Mouse (Mus musculus) heart, embryonic 11.5 days (tissue): ENCODE results near the gene Ccr9. TPM values are rescaled to one million over a fixed set of nuclear protein-coding genes. Genes with fewer than 3 reads are reported as not detected.
A peak's percentile ranks its signal among the peaks of the same experiment; 100 is the strongest.

Source experiments
- ATAC-seq: fragments of 200-750 bp; cut with Nextera tagmentation; replicated peaks from 2 replicates; pipeline ENCODE4 v1.8.0; 2017; ENCODE audit warnings: moderate library complexity; ENCODE audit not compliant: insufficient number of reproducible peaks, low FRiP score, low TSS enrichment
- H3K27ac ChIP-seq: fragments of 300-500 bp; sonication (generic); 2 replicates; pipeline ENCODE4 v1.5.1; 2014; ENCODE audit warnings: mild to moderate bottlenecking, low read depth, low read length
- H3K27me3 ChIP-seq: fragments of 300-500 bp; sonication (generic); 2 replicates; pipeline ENCODE4 v1.6.1; 2014; ENCODE audit warnings: mild to moderate bottlenecking, low read length, mixed read lengths; ENCODE audit not compliant: control insufficient read depth, insufficient read depth
- H3K36me3 ChIP-seq: fragments of 300-500 bp; sonication (generic); 2 replicates; pipeline ENCODE4 v1.6.1; 2014; ENCODE audit warnings: mild to moderate bottlenecking, low read length, moderate library complexity, mixed read lengths; ENCODE audit not compliant: control insufficient read depth, insufficient read depth
- H3K4me1 ChIP-seq: fragments of 300-500 bp; sonication (generic); 2 replicates; pipeline ENCODE4 v1.6.1; 2014; ENCODE audit warnings: low read length; ENCODE audit not compliant: control insufficient read depth, insufficient read depth
- H3K4me2 ChIP-seq: fragments of 300-500 bp; sonication (generic); 2 replicates; pipeline ENCODE4 v1.6.1; 2014; ENCODE audit warnings: mild to moderate bottlenecking, moderate library complexity
- H3K4me3 ChIP-seq: fragments of 300-500 bp; sonication (generic); 2 replicates; pipeline ENCODE4 v1.5.1; 2014; ENCODE audit warnings: low read depth, low read length
- H3K9ac ChIP-seq: fragments of 300-500 bp; sonication (generic); 2 replicates; pipeline ENCODE4 v1.6.1; 2014; ENCODE audit warnings: mild to moderate bottlenecking, low read depth, low read length, moderate library complexity
- H3K9me3 ChIP-seq: fragments of 300-500 bp; sonication (generic); replicated peaks from 2 replicates; pipeline ENCODE4 v1.6.1; 2016; ENCODE audit warnings: low read length; ENCODE audit not compliant: control insufficient read depth
- WGBS: fragments of 180-500 bp; shearing (Covaris S2); extraction: QIAGEN DNeasy Blood & Tissue Kit; methylation state at CpG from one replicate; pipeline ENCODE4 v1.1.7; 2014; ENCODE audit not compliant: insufficient replicate concordance; 5-methylcytosine and 5-hydroxymethylcytosine counted together
- polyA plus RNA-seq: library from polyadenylated mRNA; unstranded; fragments of >200 nt; fragmentation: Nextera tagmentation; extraction: Ambion mirVana; gene quantifications from 2 replicates; pipeline ENCODE4 v1.2.1, GENCODE M21; 2014

The Ccr9 gene
- 0.17 and 0.21 TPM in 2 replicates for polyA plus RNA-seq

DNA sequence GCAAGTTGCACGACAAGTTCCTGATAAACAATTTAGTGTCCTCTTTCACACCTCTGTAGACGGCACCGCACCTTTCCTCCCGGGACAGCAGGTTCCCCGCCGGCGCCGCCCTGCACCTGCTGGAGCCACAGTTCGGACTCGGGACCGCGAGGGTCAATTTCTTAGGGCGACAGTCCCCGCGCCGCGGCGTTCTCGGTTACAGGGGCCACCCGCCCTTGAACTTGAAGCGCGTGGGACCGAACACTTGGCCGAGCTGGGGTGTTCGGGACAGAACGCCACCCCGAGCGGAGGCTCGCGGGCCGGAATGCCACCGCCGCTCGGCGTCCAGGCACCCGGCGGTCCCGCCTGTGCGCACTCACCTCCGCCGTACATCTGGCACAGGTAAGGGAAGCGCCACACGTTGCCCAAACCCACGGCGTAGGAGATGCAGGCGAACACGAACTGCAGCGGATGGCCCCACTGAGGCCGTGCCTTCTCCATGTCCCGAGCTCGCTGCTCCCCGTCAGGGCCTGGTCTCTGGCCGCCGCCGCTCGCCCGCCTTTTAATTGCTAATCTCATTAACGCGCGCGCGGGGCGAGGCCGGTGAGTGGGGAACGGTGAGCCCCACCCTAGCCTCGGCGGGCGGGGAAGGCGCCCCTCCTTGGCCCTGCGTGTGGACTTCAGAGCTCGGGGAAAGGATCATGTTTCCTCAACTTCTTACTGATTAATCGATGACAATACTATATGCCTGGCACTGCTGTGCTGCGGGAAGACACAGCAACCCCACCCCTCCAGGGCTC lies at the start of gene Ccr9, which contains the start of gene Slc6a20a:
Ccr9 (plus strand) TSS at position 113 of the 779 bp plus-strand sequence.
Slc6a20a (minus strand) TSS at position 559 of the 779 bp plus-strand sequence.
- 1% methylated on average over 73 of the region's 73 CpGs for WGBS
- Histone ChIP-seq H3K36me3 (no peaks in the 10 kb centered on the region), H3K27ac (no peak within 1 kb of the TSS), H3K4me1 (peaks cover 3% of the 10 kb centered on the region; the same call in 1 of the 2 replicates), H3K9me3 (no peaks in the 10 kb centered on the region), H3K4me3 (peak within 1 kb of the TSS; percentile 44), H3K4me2 (peak within 1 kb of the TSS; percentile 76), H3K9ac (no peak within 1 kb of the TSS), H3K27me3 (peaks cover 55% of the 10 kb centered on the region)
- ATAC-seq, result peak; percentile 46; the same call in 1 of the 2 replicates

DNA sequence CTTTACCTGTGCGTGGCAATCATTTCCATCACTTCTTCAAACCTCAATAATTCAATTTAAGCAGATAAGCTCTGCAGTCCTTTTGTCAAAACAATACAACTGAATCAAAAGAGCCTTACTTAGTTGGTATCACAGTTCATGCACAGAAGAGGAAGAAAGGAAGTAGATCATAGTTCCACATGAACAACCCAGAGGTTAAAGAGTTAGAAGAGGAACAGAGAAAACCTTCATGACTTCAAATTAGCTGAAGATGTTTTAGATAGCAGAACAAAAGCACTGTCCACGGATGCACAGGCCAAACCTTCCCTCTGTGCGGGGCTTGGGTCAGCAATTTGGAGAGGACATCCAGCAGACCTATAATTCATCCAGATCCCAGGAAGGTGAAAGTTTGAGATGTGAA lies 46.6 kb upstream of the Ccr9 start:
- no peak for ATAC-seq

DNA sequence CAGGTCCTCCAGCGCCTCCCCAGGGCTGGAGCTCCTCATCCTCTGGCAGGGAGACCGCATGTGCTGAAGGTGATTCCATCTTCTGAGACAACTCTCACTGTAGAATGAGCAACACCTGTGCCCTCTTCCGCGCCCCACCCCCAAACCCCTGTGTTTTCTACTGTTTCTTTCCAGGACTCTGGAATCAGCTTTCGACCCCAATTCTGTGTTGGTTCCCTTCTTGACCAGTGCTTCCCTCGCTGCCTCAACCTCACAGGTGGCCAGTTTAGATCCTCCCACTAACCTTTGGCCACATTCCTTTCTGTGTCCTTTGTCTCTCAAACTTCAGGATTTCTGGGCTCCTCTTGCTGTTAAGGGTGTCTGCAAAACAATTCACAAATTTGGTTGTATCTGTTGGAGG lies 46.0 kb upstream of the Ccr9 start, which contains the start of gene Slc6a20b:
Slc6a20b (minus strand) TSS at position 285 of the 400 bp plus-strand sequence.
- ATAC-seq, result no peak
- 77% methylated on average over 6 of the region's 6 CpGs for WGBS

More for the DNA sequence above, 46.6 kb upstream of the Ccr9 start:
- no peaks in the 10 kb centered on the region for H3K36me3 ChIP-seq
- no peak overlapping the region for H3K9ac ChIP-seq
- no peak overlapping the region for H3K27ac ChIP-seq
- H3K27me3 ChIP-seq, result no peaks in the 10 kb centered on the region
- WGBS, result 65% methylated on average over 3 of the region's 3 CpGs
- H3K4me2 ChIP-seq, result no peak overlapping the region
- no peaks in the 10 kb centered on the region for H3K9me3 ChIP-seq
- H3K4me1 ChIP-seq, result no peaks in the 10 kb centered on the region
- H3K4me3 ChIP-seq, result no peak overlapping the region

DNA sequence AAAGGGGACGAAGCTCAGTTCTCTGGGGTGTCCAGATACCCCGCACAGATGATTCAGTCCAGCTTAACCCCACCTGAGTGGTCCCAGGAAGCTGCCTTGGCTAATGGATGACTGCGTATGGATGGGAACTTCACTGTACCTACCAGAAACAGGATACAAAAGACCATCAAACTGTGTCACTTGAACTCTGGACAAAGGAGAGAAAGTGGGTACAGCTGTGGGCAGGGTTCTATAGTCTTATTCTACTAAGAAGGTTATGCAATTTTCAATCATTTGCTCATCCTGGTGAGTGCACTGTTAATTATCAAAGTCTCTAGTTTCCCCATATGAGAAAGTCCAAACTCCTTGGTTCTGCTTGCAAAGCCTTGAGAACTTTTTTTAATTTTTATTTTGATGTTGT lies 45.2 kb upstream of the Ccr9 start:
- no peak for ATAC-seq
- H3K27ac ChIP-seq, result no peak overlapping the region
- H3K9me3 ChIP-seq, result no peaks in the 10 kb centered on the region
- no peaks in the 10 kb centered on the region; the same call in 1 of the 2 replicates for H3K27me3 ChIP-seq
- H3K9ac ChIP-seq, result no peak overlapping the region
- no peak overlapping the region for H3K4me3 ChIP-seq
- no peak overlapping the region for H3K4me2 ChIP-seq
- H3K4me1 ChIP-seq, result no peaks in the 10 kb centered on the region
- H3K36me3 ChIP-seq, result no peaks in the 10 kb centered on the region
- 80% methylated on average over 3 of the region's 3 CpGs for WGBS

More for the DNA sequence above, 46.0 kb upstream of the Ccr9 start, which contains the start of gene Slc6a20b:
- Histone ChIP-seq H3K9me3 (no peaks in the 10 kb centered on the region), H3K27me3 (no peaks in the 10 kb centered on the region; the same call in 1 of the 2 replicates), H3K9ac (no peak within 1 kb of the TSS), H3K36me3 (no peaks in the 10 kb centered on the region), H3K4me2 (no peak within 1 kb of the TSS), H3K4me3 (no peak within 1 kb of the TSS), H3K4me1 (no peaks in the 10 kb centered on the region), H3K27ac (no peak within 1 kb of the TSS)

DNA sequence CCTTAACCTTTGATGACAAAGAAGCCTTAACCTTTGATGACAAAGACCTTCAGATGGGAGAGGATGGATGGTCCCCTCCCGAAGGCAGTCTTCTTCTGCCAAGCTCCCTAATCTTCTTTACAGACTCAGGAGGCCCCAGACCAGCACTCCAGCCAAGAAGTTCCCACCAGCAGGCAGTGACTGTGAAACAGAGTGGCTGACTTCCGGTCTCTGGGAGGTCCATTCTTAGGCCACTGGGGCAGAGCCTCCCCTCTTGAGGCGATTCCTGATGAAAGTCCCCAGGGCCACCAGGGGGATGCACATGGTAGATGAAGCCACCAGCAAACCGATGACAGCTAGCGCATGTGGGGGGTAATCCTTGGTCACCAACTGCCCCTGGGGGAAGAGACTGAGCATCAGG lies 41.5 kb upstream of the Ccr9 start:
- no peaks in the 10 kb centered on the region for H3K9me3 ChIP-seq
- no peak overlapping the region for H3K4me3 ChIP-seq
- H3K4me2 ChIP-seq, result no peak overlapping the region
- H3K9ac ChIP-seq, result no peak overlapping the region
- WGBS, result 58% methylated on average over 5 of the region's 5 CpGs
- H3K36me3 ChIP-seq, result no peaks in the 10 kb centered on the region
- no peaks in the 10 kb centered on the region for H3K4me1 ChIP-seq
- no peak overlapping the region for H3K27ac ChIP-seq
- peaks cover 2% of the 10 kb centered on the region for H3K27me3 ChIP-seq
- ATAC-seq, result no peak

DNA sequence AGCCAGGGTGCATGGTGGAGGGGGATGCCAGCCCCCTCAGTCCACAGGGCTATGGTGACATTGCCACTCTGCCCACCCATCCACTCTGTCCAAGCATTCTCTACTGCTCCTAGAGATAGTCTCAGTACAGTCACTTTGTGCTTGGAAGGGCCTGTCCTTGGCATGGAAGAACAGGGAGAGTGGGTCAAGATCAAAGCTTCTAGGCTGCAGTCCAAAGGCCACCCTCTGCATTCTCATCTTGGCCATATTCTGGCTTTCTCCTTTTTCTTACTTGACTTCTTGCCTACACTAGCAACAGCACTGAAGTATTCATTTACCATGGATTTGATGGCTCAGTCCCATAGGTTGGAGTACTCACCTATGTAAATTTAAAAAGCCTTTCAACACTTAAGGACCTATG lies 40.0 kb upstream of the Ccr9 start:
- H3K27ac ChIP-seq, result no peak overlapping the region
- no peak overlapping the region for H3K4me2 ChIP-seq
- H3K36me3 ChIP-seq, result no peaks in the 10 kb centered on the region
- no peaks in the 10 kb centered on the region for H3K9me3 ChIP-seq
- H3K4me3 ChIP-seq, result no peak overlapping the region
- H3K27me3 ChIP-seq, result peaks cover 2% of the 10 kb centered on the region
- H3K4me1 ChIP-seq, result no peaks in the 10 kb centered on the region
- no peak for ATAC-seq
- no peak overlapping the region for H3K9ac ChIP-seq

DNA sequence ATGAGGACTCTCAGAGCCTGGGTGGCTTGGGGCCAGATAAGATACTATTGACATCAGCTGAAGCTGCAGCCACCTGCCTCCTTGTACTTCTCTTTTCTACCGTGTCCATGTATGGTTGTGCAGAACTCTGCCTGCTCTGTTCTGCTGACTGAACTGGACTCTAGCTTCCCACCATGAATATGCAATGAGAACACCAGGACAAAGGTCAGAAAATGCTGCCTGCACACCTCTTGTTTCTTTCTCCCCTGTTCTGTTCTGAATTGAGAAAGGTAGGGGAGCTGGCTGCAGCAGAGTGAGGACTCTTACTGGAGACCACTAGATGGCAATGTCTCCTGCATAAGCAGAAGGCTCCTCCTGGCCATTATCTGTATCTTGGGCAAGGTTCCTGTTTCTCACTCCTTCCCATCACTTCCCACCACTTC lies 39.6 kb upstream of the Ccr9 start:
- H3K9me3 ChIP-seq, result no peaks in the 10 kb centered on the region

DNA sequence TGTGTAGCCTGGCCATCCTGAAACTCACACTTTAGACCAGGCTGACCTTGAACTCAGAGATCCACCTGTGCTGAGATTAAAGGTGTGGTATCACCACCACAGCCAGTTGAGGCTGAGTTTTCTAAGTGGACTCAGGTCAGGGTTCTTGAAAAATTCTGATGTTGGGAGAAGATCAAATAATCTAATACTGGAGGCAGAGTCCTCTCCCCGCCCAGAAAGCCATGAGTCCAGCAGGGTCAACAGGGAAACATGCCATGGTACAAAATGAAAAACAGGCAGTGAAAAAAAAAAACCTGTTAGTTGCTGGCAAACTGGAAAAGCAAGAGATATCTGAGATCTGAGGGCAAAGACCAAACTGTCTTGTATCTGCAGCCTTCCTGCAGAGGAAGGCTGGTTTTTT lies 38.1 kb upstream of the Ccr9 start:
- Histone ChIP-seq H3K4me3 (no peak overlapping the region), H3K4me2 (no peak overlapping the region), H3K36me3 (no peaks in the 10 kb centered on the region), H3K27ac (no peak overlapping the region), H3K4me1 (no peaks in the 10 kb centered on the region), H3K9me3 (no peaks in the 10 kb centered on the region), H3K9ac (no peak overlapping the region), H3K27me3 (peaks cover 2% of the 10 kb centered on the region)
- 77% methylated on average over 1 of the region's 1 CpGs for WGBS
- no peak for ATAC-seq

More for the DNA sequence above, 39.6 kb upstream of the Ccr9 start:
- Histone ChIP-seq H3K4me2 (no peak overlapping the region), H3K9ac (no peak overlapping the region), H3K36me3 (no peaks in the 10 kb centered on the region), H3K4me3 (no peak overlapping the region), H3K27me3 (peaks cover 2% of the 10 kb centered on the region), H3K4me1 (no peaks in the 10 kb centered on the region), H3K27ac (no peak overlapping the region)
- no peak for ATAC-seq
- 54% methylated on average over 1 of the region's 1 CpGs for WGBS
